Mouse (Mus musculus) heart, adult 11 months (tissue): Measurements from ENCODE around the gene Eme2.

Experiments
- DNase-seq: peaks from one replicate; pipeline ENCODE4 v3.0.0; 2022

Eme2 gene

GRCm38 (mm10) chr17:24896241-24896992, 1.5 kb upstream of the Eme2 start, which contains the start of gene Nme3:
Gene Nme3 (plus strand): TSS chr17:24896500.
- peak; percentile 98 for DNase-seq

DNA sequence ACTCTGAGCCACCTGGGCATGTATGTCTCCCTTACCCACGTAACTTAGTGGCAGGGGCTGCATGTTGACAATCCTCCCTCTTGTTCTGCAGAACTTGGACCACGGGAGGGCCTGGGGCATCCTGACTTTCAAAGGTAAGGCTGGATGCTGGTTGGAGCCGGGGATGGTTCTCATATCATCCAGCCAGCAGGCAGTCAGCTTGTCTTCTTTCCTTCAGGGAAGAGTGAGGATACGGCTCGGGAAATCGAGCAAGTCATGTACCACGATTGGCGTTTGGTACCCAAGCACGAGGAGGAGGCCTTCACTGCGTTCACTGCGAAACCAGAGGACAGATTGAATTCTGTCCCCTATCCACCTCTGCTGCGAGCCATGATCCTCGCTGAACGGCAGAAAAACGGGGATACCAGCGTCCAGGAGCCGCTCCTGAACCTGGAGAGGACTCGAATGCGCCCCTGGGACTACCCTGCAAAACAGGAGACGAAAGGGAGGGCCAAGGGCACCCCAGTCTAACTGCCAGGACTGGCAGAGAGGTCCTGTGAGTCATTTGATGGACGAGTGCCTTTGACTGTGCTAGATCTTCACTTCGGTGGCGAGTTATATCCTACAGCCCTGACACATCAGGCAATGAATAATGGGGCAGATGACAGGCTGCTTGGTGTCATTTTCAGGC, 819 bp upstream of the Eme2 start:
- DNase-seq = no peak

GRCm38 (mm10) chr17:24894061-24894994, 559 bp downstream of the Eme2 start:
- peak; percentile 88 for DNase-seq

DNA sequence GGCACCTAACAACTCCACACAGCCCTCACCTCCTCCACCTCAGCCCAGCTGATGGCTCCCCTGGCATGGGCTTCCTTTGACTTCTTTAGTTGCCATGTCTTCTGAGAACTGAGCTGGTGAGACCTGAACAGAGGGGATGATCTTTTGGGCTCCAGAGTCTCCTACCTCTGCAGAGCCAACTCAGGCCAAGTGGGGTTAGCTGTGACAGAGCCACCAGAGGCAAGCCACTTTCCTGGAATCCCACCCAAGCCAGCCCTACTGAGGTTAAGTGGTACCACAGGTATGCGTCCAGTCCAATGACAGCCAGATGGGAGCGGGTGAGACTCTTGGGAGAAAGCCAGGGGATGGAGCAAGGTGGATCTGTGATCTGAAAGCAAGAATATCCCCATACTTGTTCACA, 1.6 kb downstream of the Eme2 start:
- peak; percentile 87 for DNase-seq

- DNase-seq = peak; percentile 94
Measured at GRCm38 (mm10) chr17:24892785-24893184, 2.1 kb downstream of the Eme2 start.

- DNase-seq = peak; percentile 92
Measured at GRCm38 (mm10) chr17:24891321-24891720, 3.6 kb downstream of the Eme2 start.

GRCm38 (mm10) chr17:24890151-24891092, 4.5 kb downstream of the Eme2 start:
- DNase-seq = peak; percentile 90

- peak; percentile 89 for DNase-seq
Measured at GRCm38 (mm10) chr17:24888862-24889261, 6.0 kb downstream of the Eme2 start.

GRCm38 (mm10) chr17:24887291-24888080, 7.4 kb downstream of the Eme2 start:
- peak; percentile 94 for DNase-seq

GRCm38 (mm10) chr17:24886932-24887271, 8.0 kb downstream of the Eme2 start:
- no peak for DNase-seq

- peak; percentile 100 for DNase-seq
Measured at GRCm38 (mm10) chr17:24886134-24886931, 8.6 kb downstream of the Eme2 start, which contains the start of the genes Nubp2 and Spsb3. Gene Nubp2 (minus strand): TSS chr17:24886349. Gene Spsb3 (plus strand): TSS chr17:24886643.

GRCm38 (mm10) chr17:24885356-24886133, 9.3 kb downstream of the Eme2 start:
- peak; percentile 94 for DNase-seq

GRCm38 (mm10) chr17:24884391-24884790, 10.5 kb downstream of the Eme2 start:
- DNase-seq = peak; percentile 90

DNA sequence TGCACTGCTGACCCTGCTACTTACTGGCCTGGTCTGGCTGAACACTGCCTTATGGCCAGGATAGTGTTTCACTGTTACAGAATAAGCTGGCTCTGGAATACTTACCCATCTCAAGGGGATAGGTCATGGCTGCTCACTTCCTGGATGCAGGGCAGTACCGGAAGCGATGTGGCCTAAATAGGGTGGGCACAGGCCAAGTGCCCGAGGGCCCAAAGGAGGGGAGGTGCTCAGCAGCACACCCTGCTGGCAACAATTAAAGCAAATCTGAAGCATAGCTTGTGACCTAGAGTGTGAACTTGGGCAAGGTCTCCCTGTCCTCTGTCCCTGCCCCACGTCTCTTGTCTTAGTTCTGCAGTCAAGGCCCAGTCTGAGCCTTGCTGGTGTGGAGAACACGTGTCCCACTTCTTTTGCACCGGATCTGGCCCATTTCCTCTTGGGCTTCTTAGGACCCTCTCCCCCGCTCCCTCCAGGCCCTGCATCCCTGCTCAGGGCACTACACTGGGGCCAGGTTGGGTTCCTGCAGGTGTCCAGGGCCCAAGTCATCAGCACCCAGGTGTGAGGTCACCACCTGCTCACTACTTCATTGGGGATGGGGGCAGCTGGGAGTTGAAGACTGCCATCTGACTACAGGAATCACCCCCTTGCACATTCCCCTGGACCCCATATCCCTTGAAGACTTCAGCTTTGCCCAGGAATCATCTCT, 13.0 kb downstream of the Eme2 start:
- peak; percentile 94 for DNase-seq

GRCm38 (mm10) chr17:24878531-24878930, 16.4 kb downstream of the Eme2 start:
- peak; percentile 91 for DNase-seq

- DNase-seq = peak; percentile 98
Measured at GRCm38 (mm10) chr17:24878117-24878397, 16.8 kb downstream of the Eme2 start.

DNA sequence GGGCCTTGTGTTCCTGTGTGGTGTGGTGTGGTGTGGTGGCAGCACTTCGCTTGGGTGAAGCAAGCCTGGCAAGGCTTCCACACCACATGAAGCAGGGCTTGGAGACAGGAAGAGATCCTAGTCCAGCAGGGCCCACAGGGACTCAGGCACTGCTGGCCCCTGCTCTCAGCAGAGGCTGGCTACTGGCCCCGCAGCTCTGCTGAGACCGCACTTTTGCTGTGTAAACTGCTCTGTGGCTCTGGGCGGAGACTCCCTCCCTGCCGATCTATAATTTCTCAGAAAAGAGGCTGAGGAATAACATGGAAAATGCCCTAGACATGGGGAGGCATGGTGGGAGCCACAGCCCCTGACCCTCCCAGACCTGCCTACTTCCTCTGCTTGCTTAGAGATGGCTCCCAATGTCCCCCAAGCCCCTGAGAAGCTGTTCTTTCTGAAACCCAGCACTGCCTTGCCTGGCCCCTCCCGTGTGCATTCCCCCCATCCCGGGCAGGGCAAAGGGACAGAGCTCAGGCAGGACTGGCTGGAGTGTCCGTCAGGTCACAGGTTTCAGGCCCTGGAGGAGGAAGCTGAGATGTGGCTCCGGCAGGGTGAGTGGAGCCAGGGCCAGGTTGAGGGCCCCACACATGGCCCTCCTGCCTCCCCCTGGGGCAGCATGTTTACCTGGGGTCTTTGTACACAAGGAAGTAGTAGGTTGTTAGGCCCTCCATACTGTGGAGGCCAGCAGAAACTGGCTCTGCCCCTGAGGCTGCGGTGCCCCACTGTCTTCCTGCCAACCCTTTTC, 17.4 kb downstream of the Eme2 start:
- peak; percentile 88 for DNase-seq

GRCm38 (mm10) chr17:24874989-24875388, 19.9 kb downstream of the Eme2 start:
- no peak for DNase-seq
